Mouse (Mus musculus): ENCODE data around the gene Msi2.

DNA sequence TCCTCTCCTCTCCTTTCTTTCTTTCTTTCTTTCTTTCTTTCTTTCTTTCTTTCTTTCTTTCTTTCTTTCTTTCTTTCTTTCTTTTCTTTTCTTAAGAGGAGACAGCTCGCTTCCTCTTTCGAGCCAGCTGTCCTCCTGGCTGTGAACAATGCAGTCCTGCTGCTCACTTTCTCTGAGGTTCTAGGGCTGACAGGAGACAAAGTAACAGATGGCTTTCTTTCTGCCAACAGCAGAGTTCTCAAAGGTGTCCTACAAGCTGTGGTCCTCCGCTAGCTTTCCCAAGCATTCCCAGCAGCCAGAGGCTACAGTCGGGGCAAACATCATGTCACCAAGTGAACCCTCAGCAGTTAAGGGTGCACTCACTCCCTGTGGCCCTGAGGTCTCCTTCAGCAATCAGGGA lies 419.0 kb downstream of the Msi2 start:
- TF ChIP-seq CTCF (IDR thresholded peaks at IDR 0.05; ENCODE audit: insufficient read depth, low read depth, low read length) (no peak), POLR2A (IDR thresholded peaks at IDR 0.05; ENCODE audit: insufficient read depth, low read depth, low read length) (no peak)

Measured in olfactory bulb, adult 2 months (tissue).